Mouse (Mus musculus): Measurements from ENCODE around the gene Trim63. TPM values are rescaled to one million over a fixed set of nuclear protein-coding genes. Genes with fewer than 3 reads are reported as not detected.

Trim63 gene
- total and polyA plus RNA-seq, 3 experiments: 0.25 to 0.49 TPM; not detected in 1

GRCm38 (mm10) chr4:134373295-134373694, 58.4 kb downstream of the Trim63 start:
- dilution Hi-C loops (cut with MboI; ENCODE audit: extremely low pct_ligation_motif_present, extremely low pct_unique_long_range_greater_than_20kb, low sequenced_read_pairs) (no loop called here), in situ Hi-C loops (cut with MboI; ENCODE audit: low pct_ligation_motif_present, low pct_unique_long_range_greater_than_20kb, low sequenced_read_pairs) (no loop called here)
- H3K79me2 ChIP-seq (replicated peaks; ENCODE audit: control insufficient read depth, extremely low read depth, insufficient read depth, poor library complexity, severe bottlenecking): no peaks in the 10 kb centered on the region

GRCm38 (mm10) chr4:134374306-134374705, 59.4 kb downstream of the Trim63 start:
- dilution Hi-C loops (cut with MboI; ENCODE audit: extremely low pct_ligation_motif_present, extremely low pct_unique_long_range_greater_than_20kb, low sequenced_read_pairs): no loop called here
- no peak for DNase-seq (ENCODE audit: extremely low read depth)
- Histone ChIP-seq H3K4me1 (ENCODE audit: control insufficient read depth in 1 of 2, insufficient read depth in 2 of 2) (peaks cover 5 to 29% of the 10 kb centered on the region in 2 experiments; a peak in 2 of 4 replicates), H3K36me3 (replicated peaks in 1 of 2; ENCODE audit: control insufficient read depth in 1 of 2, insufficient read depth in 1 of 2, low read length in 1 of 2) (no peaks in the 10 kb centered on the region), H3K9ac (ENCODE audit: insufficient read depth, low read depth) (no peak overlapping the region), H3K9me3 (replicated peaks; ENCODE audit: low read length) (no peaks in the 10 kb centered on the region), H3K27ac (ENCODE audit: insufficient read depth, low read depth) (no peak overlapping the region), H3K4me2 (ENCODE audit: insufficient read depth, low read depth, poor library complexity, severe bottlenecking) (no peak overlapping the region), H3K27me3 (replicated peaks) (peaks cover 14% of the 10 kb centered on the region), H3K4me3 (replicated peaks in 1 of 3; ENCODE audit: low read depth in 2 of 3, low read length in 2 of 3, poor library complexity in 1 of 3) (no peak overlapping the region), H3K79me2 (replicated peaks; ENCODE audit: control insufficient read depth, extremely low read depth, insufficient read depth, poor library complexity, severe bottlenecking) (no peaks in the 10 kb centered on the region)
- in situ Hi-C loops (cut with MboI; ENCODE audit: low pct_ligation_motif_present, low pct_unique_long_range_greater_than_20kb, low sequenced_read_pairs): no loop called here
- TF ChIP-seq MAX (IDR thresholded peaks at IDR 0.05; ENCODE audit: low read length): no peak
- no peak for TF ChIP-seq MYC (IDR thresholded peaks at IDR 0.05; ENCODE audit: low read depth, low read length)
- TF ChIP-seq EP300 (IDR thresholded peaks at IDR 0.05; ENCODE audit: low read length): no peak
- no peak for TF ChIP-seq JUN (IDR thresholded peaks at IDR 0.05; ENCODE audit: insufficient read depth, low read depth, low read length)
- TF ChIP-seq MEF2A (IDR thresholded peaks at IDR 0.05; ENCODE audit: borderline replicate concordance, low read depth, low read length): no peak
- no peak for TF ChIP-seq ZC3H11A (IDR thresholded peaks at IDR 0.05; ENCODE audit: low read depth, low read length)
- no peak for TF ChIP-seq ZKSCAN1 (IDR thresholded peaks at IDR 0.05; ENCODE audit: borderline replicate concordance, low read depth, low read length)
- no peak for TF ChIP-seq GABPA (IDR thresholded peaks at IDR 0.05; ENCODE audit: insufficient replicate concordance, low read depth, low read length)
- TF ChIP-seq UBTF (IDR thresholded peaks at IDR 0.05; ENCODE audit: low read depth, low read length): no peak
- TF ChIP-seq CTCF (conservative IDR thresholded peaks at IDR 0.05 in 1 of 2, IDR thresholded peaks at IDR 0.05 in 1 of 2; ENCODE audit: low read depth in 2 of 2, low read length in 2 of 2): no peak

More at GRCm38 (mm10) chr4:134373295-134373694, 58.4 kb downstream of the Trim63 start:
- H3K4me3 ChIP-seq (replicated peaks in 1 of 3; ENCODE audit: low read depth in 2 of 3, low read length in 2 of 3, poor library complexity in 1 of 3): no peak overlapping the region
- H3K4me2 ChIP-seq (ENCODE audit: insufficient read depth, low read depth, poor library complexity, severe bottlenecking): no peak overlapping the region
- H3K9ac ChIP-seq (ENCODE audit: insufficient read depth, low read depth): no peak overlapping the region
- no peak for DNase-seq (ENCODE audit: extremely low read depth)
- H3K27me3 ChIP-seq (replicated peaks): peaks cover 14% of the 10 kb centered on the region
- no peak overlapping the region for H3K27ac ChIP-seq (ENCODE audit: insufficient read depth, low read depth)
- no peaks in the 10 kb centered on the region for H3K36me3 ChIP-seq (replicated peaks in 1 of 2; ENCODE audit: control insufficient read depth in 1 of 2, insufficient read depth in 1 of 2, low read length in 1 of 2)
- H3K4me1 ChIP-seq (ENCODE audit: control insufficient read depth in 1 of 2, insufficient read depth in 2 of 2): peaks cover 5 to 19% of the 10 kb centered on the region in 2 experiments; a peak in 2 of 4 replicates
- TF ChIP-seq POLR2AphosphoS2 (IDR thresholded peaks at IDR 0.05; ENCODE audit: low read depth, low read length) (no peak), USF1 (IDR thresholded peaks at IDR 0.05; ENCODE audit: low read depth, low read length) (no peak), GABPA (IDR thresholded peaks at IDR 0.05; ENCODE audit: insufficient replicate concordance, low read depth, low read length) (no peak), MAX (IDR thresholded peaks at IDR 0.05; ENCODE audit: low read length) (no peak), NELFE (IDR thresholded peaks at IDR 0.05; ENCODE audit: low read depth, low read length) (no peak), MXI1 (IDR thresholded peaks at IDR 0.05; ENCODE audit: low read depth, low read length) (no peak), MEF2A (IDR thresholded peaks at IDR 0.05; ENCODE audit: borderline replicate concordance, low read depth, low read length) (no peak), POLR2A (IDR thresholded peaks at IDR 0.05; ENCODE audit: low read depth, low read length) (no peak), HCFC1 (IDR thresholded peaks at IDR 0.05; ENCODE audit: low read depth, low read length) (no peak), BHLHE40 (IDR thresholded peaks at IDR 0.05; ENCODE audit: low read depth, low read length) (no peak), TBP (conservative IDR thresholded peaks at IDR 0.05; ENCODE audit: low read depth, low read length) (no peak), RAD21 (IDR thresholded peaks at IDR 0.05; ENCODE audit: low read depth, low read length) (no peak), NRF1 (IDR thresholded peaks at IDR 0.05; ENCODE audit: low read depth, low read length) (no peak), USF2 (conservative IDR thresholded peaks at IDR 0.05; ENCODE audit: low read depth, low read length) (no peak)
- H3K9me3 ChIP-seq (replicated peaks; ENCODE audit: low read length): no peaks in the 10 kb centered on the region
